In the genomic region with DNA sequence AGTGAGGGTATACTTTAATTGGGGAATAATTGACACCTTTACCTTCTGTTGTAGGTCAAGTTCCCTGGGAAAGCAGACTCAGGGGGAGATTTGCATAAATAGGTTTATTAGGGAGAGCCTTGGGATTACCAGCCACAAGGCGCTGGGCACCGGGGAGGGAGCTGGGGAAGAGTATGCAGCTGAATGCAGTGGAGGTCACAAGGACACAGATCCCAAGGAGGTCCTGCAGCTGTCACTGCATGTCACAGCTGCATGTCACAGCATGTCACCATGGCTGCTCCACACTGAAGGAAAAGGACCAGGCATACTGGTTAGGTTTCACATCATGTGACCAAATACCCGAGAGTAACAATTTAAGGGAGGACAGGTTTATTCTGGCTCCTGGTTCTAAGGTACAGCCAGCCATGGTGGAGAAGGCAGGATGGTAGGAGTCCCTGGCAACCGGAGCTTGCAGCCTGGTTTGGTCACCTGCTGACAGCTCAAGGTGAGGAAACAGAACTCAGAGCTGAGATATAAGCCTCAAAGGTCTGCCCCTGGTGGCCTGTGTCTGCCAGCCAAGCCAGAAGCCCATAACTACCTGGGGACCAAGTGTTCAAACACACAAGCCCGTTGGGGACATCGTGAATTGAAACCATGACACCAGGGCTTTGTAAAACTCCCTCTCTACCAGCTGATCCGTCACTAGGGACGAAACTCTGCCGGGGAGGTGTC, we compare ENCODE assay signal across 25 mouse cellular contexts.
A peak's percentile ranks its signal among the peaks of the same experiment; 100 is the strongest.
DNase-seq lines count a peak whose midpoint lies in the region; ATAC-seq and TF ChIP-seq lines count a peak whose summit lies in the region.
"Had no signal": no experiment of that assay in that cellular context is flagged by ENCODE, and none has a peak within 500 bp of the region (broad histone marks: within the 10 kb centered on the region; RNA-seq: fewer than 3 reads in every experiment).

No protein-coding gene starts in this region.

- H3K4me1 ChIP-seq in limb, embryonic 13.5 days, result peaks cover 19% of the 10 kb centered on the region; the same call in 1 of the 2 replicates
- peaks cover 14% of the 10 kb centered on the region for H3K4me1 ChIP-seq in limb, embryonic 10.5 days
- H3K4me1 ChIP-seq in ES-E14 (ENCODE audit: control insufficient read depth in 2 of 2, insufficient read depth in 2 of 2, low read length in 2 of 2, poor library complexity in 1 of 2), result no peaks in the 10 kb centered on the region
- H3K4me1 ChIP-seq: embryonic facial prominence, embryonic 13.5 days had no signal

- in situ Hi-C loops in ES-E14 (cut with MboI; ENCODE audit: low sequenced_read_pairs in 2 of 2, unreplicated experiment in 2 of 2), result no loop called here

- intact Hi-C loops in left cerebral cortex, postnatal 36 days (cut with DNase I), result no loop called here

- no peaks in the 10 kb centered on the region for H3K9me3 ChIP-seq in limb, embryonic 13.5 days
- H3K9me3 ChIP-seq in limb, embryonic 10.5 days (replicated peaks), result no peaks in the 10 kb centered on the region
- H3K9me3 ChIP-seq in ES-E14 (ENCODE audit: control insufficient read depth, insufficient read depth, low read depth, low read length), result no peaks in the 10 kb centered on the region
- H3K9me3 ChIP-seq: embryonic facial prominence, embryonic 13.5 days; forebrain, embryonic 12.5 days; hindbrain, embryonic 13.5 days; kidney, embryonic 15.5 days; lung, embryonic 15.5 days; midbrain, embryonic 13.5 days had no signal

- no peak for DNase-seq in limb, embryonic 10.5 days (ENCODE audit: low spot score)
- no peak for DNase-seq in ES-E14 (ENCODE audit: low read depth, low spot score)
- peak; percentile 32 for DNase-seq in induced T-regulatory cell, adult 2 months (ENCODE audit: low read depth)
- no peak for DNase-seq in layer of hippocampus, adult 9-11 months
- no peak for DNase-seq in left cerebral cortex, postnatal 36 days (ENCODE audit: low spot score in 2 of 2)
- DNase-seq: adrenal gland, postnatal 10 days; B cell, adult 2 months; cerebellum, adult 11 months; cerebellum, adult 9-10 months; cerebellum, postnatal 36 days; gastrocnemius, postnatal 14 days; heart, postnatal 4 days; kidney, adult 18-20 months; left cerebral cortex, postnatal 4 days; lung, postnatal 36 days; right cerebral cortex, postnatal 4 days had no signal

- no peak overlapping the region for H3K27ac ChIP-seq in limb, embryonic 13.5 days
- no peak overlapping the region for H3K27ac ChIP-seq in limb, embryonic 10.5 days
- peak overlapping the region; percentile 25; the same call in 1 of the 2 replicates for H3K27ac ChIP-seq in ES-E14 (ENCODE audit: insufficient read depth, low read depth, low read length, poor library complexity, severe bottlenecking)
- H3K27ac ChIP-seq: embryonic facial prominence, embryonic 13.5 days; forebrain, embryonic 12.5 days; hindbrain, embryonic 13.5 days; kidney, embryonic 15.5 days; lung, embryonic 15.5 days; midbrain, embryonic 13.5 days had no signal

- no peak overlapping the region for H3K4me3 ChIP-seq in limb, embryonic 13.5 days
- H3K4me3 ChIP-seq in limb, embryonic 10.5 days, result no peak overlapping the region
- H3K4me3 ChIP-seq in ES-E14 (ENCODE audit: insufficient read depth in 1 of 2, low read depth in 1 of 2, low read length in 2 of 2, poor library complexity in 1 of 2, severe bottlenecking in 1 of 2), result no peak overlapping the region
- H3K4me3 ChIP-seq: embryonic facial prominence, embryonic 13.5 days; forebrain, embryonic 12.5 days; hindbrain, embryonic 13.5 days; kidney, embryonic 15.5 days; lung, embryonic 15.5 days; midbrain, embryonic 13.5 days had no signal

- ATAC-seq in limb, embryonic 13.5 days (ENCODE audit: low FRiP score, low read depth), result peak; percentile 32; the same call in 1 of the 2 replicates
- ATAC-seq: midbrain, embryonic 13.5 days; Patski had no signal

- no peak overlapping the region for H3K9ac ChIP-seq in limb, embryonic 13.5 days
- H3K9ac ChIP-seq in ES-E14 (ENCODE audit: insufficient read depth, low read depth, low read length, poor library complexity, severe bottlenecking), result no peak overlapping the region
- H3K9ac ChIP-seq: embryonic facial prominence, embryonic 13.5 days; forebrain, embryonic 12.5 days; hindbrain, embryonic 13.5 days; kidney, embryonic 15.5 days; lung, embryonic 15.5 days; midbrain, embryonic 13.5 days had no signal

- no peaks in the 10 kb centered on the region for H3K36me3 ChIP-seq in limb, embryonic 13.5 days
- no peaks in the 10 kb centered on the region for H3K36me3 ChIP-seq in limb, embryonic 10.5 days
- H3K36me3 ChIP-seq in ES-E14 (ENCODE audit: control insufficient read depth, insufficient read depth, low read length, poor library complexity, severe bottlenecking), result no peaks in the 10 kb centered on the region
- H3K36me3 ChIP-seq: embryonic facial prominence, embryonic 13.5 days; forebrain, embryonic 12.5 days; hindbrain, embryonic 13.5 days; kidney, embryonic 15.5 days; lung, embryonic 15.5 days; midbrain, embryonic 13.5 days had no signal

- H3K27me3 ChIP-seq in limb, embryonic 13.5 days, result 0 out of 2 replicates have a peak, but pooled peaks cover 4% of the 10 kb centered on the region
- H3K27me3 ChIP-seq in limb, embryonic 10.5 days (ENCODE audit: low read depth, poor library complexity, severe bottlenecking), result no peaks in the 10 kb centered on the region; the same call in 1 of the 2 replicates
- H3K27me3 ChIP-seq: hindbrain, embryonic 13.5 days; kidney, embryonic 15.5 days; midbrain, embryonic 13.5 days; Patski had no signal

- WGBS in limb, embryonic 13.5 days, result 30% methylated on average over 9 of the region's 9 CpGs
- WGBS in limb, embryonic 10.5 days, result 35% methylated on average over 9 of the region's 9 CpGs

- no peak overlapping the region for H3K4me2 ChIP-seq in limb, embryonic 13.5 days (replicated peaks)
- H3K4me2 ChIP-seq: embryonic facial prominence, embryonic 13.5 days; forebrain, embryonic 12.5 days; heart, embryonic 11.5 days; hindbrain, embryonic 13.5 days; kidney, embryonic 15.5 days; lung, embryonic 15.5 days; midbrain, embryonic 13.5 days had no signal

TF ChIP-seq in ES-E14, 5 proteins besides CTCF, POLR2A, EP300 and RAD21:
- TF ChIP-seq CHD2 (IDR thresholded peaks at IDR 0.05; ENCODE audit: low read depth, low read length), result no peak
- no peak for TF ChIP-seq ZNF384 (IDR thresholded peaks at IDR 0.05; ENCODE audit: low read depth, low read length)
- no peak for TF ChIP-seq MAFK (IDR thresholded peaks at IDR 0.05; ENCODE audit: insufficient read depth, low read depth, low read length)
- TF ChIP-seq HCFC1 (IDR thresholded peaks at IDR 0.05; ENCODE audit: borderline replicate concordance, insufficient read depth, low read length), result no peak
- TF ChIP-seq ZC3H11A (IDR thresholded peaks at IDR 0.05; ENCODE audit: borderline replicate concordance, low read depth, low read length), result no peak
